Mouse (Mus musculus): ENCODE measurements around the gene D10Jhu81e. TPM values are rescaled to one million over a fixed set of nuclear protein-coding genes. Genes with fewer than 3 reads are reported as not detected.
"Not testable (repeated sequence)": the region's sequence is repeated elsewhere in the genome, so short reads cannot be mapped to it uniquely, and the experiment has no call there.

The D10Jhu81e gene
- 19.9 and 20.3 TPM in 2 replicates for polyA plus RNA-seq (2016; fragmentation: Nextera tagmentation; extraction: Ambion mirVana)

- peak within 1 kb of the TSS; percentile 87 for H3K27ac ChIP-seq
- no peaks in the 10 kb centered on the region for H3K27me3 ChIP-seq (ENCODE audit: low read depth, poor library complexity, severe bottlenecking)
- peak within 1 kb of the TSS; percentile 90 for H3K4me3 ChIP-seq
- H3K36me3 ChIP-seq = peaks cover 76% of the 10 kb centered on the region
- peaks cover 24% of the 10 kb centered on the region for H3K4me1 ChIP-seq
- peak; percentile 99 for DNase-seq (ENCODE audit: low spot score)
- 2% methylated on average over 50 of the region's 50 CpGs for WGBS
- H3K9me3 ChIP-seq (replicated peaks) = no peaks in the 10 kb centered on the region
Observed at GRCm38 (mm10) chr10:78169281-78170042, at the start of gene D10Jhu81e. Gene D10Jhu81e (minus strand): TSS chr10:78169782.

GRCm38 (mm10) chr10:78218576-78218975 is 49.0 kb upstream of the D10Jhu81e start:
- Histone ChIP-seq H3K9me3 (replicated peaks) (no peaks in the 10 kb centered on the region), H3K36me3 (peaks cover 83% of the 10 kb centered on the region), H3K27me3 (ENCODE audit: low read depth, poor library complexity, severe bottlenecking) (no peaks in the 10 kb centered on the region), H3K27ac (no peak overlapping the region), H3K4me3 (no peak overlapping the region), H3K4me1 (no peaks in the 10 kb centered on the region)
- 91% methylated on average over 6 of the region's 6 CpGs for WGBS
- DNase-seq (ENCODE audit: low spot score) = no peak

GRCm38 (mm10) chr10:78216376-78217083 is 46.9 kb upstream of the D10Jhu81e start:
- Histone ChIP-seq H3K4me3 (no peak overlapping the region), H3K4me1 (no peaks in the 10 kb centered on the region), H3K27ac (no peak overlapping the region), H3K9me3 (replicated peaks) (no peaks in the 10 kb centered on the region), H3K36me3 (peaks cover 96% of the 10 kb centered on the region), H3K27me3 (ENCODE audit: low read depth, poor library complexity, severe bottlenecking) (no peaks in the 10 kb centered on the region)
- 90% methylated on average over 6 of the region's 6 CpGs for WGBS
- DNase-seq (ENCODE audit: low spot score) = no peak

GRCm38 (mm10) chr10:78214371-78214770 is 44.8 kb upstream of the D10Jhu81e start:
- no peak overlapping the region for H3K27ac ChIP-seq
- DNase-seq (ENCODE audit: low spot score) = no peak
- H3K9me3 ChIP-seq (replicated peaks) = no peaks in the 10 kb centered on the region
- H3K27me3 ChIP-seq (ENCODE audit: low read depth, poor library complexity, severe bottlenecking) = no peaks in the 10 kb centered on the region
- H3K4me1 ChIP-seq = no peaks in the 10 kb centered on the region
- WGBS = 96% methylated on average over 9 of the region's 9 CpGs
- peaks cover 98% of the 10 kb centered on the region for H3K36me3 ChIP-seq
- H3K4me3 ChIP-seq = no peak overlapping the region

- WGBS = 77% methylated on average over 6 of the region's 6 CpGs
- Histone ChIP-seq H3K4me3 (no peak overlapping the region), H3K27me3 (ENCODE audit: low read depth, poor library complexity, severe bottlenecking) (no peaks in the 10 kb centered on the region), H3K4me1 (no peaks in the 10 kb centered on the region), H3K27ac (no peak overlapping the region), H3K36me3 (peaks cover 99% of the 10 kb centered on the region), H3K9me3 (replicated peaks) (no peaks in the 10 kb centered on the region)
- peak; percentile 31 for DNase-seq (ENCODE audit: low spot score)
Observed at GRCm38 (mm10) chr10:78211311-78211710, 41.7 kb upstream of the D10Jhu81e start.

- no peaks in the 10 kb centered on the region for H3K27me3 ChIP-seq (ENCODE audit: low read depth, poor library complexity, severe bottlenecking)
- no peaks in the 10 kb centered on the region for H3K4me1 ChIP-seq
- DNase-seq (ENCODE audit: low spot score) = no peak
- H3K36me3 ChIP-seq = peaks cover 95% of the 10 kb centered on the region
- no peak overlapping the region for H3K4me3 ChIP-seq
- 88% methylated on average over 4 of the region's 4 CpGs for WGBS
- no peak overlapping the region for H3K27ac ChIP-seq
- no peaks in the 10 kb centered on the region for H3K9me3 ChIP-seq (replicated peaks)
Observed at GRCm38 (mm10) chr10:78201182-78201581, 31.6 kb upstream of the D10Jhu81e start.

- H3K4me1 ChIP-seq = no peaks in the 10 kb centered on the region
- H3K27ac ChIP-seq = no peak overlapping the region
- DNase-seq (ENCODE audit: low spot score) = no peak
- 93% methylated on average over 5 of the region's 5 CpGs for WGBS
- peaks cover 100% of the 10 kb centered on the region for H3K36me3 ChIP-seq
- no peaks in the 10 kb centered on the region for H3K27me3 ChIP-seq (ENCODE audit: low read depth, poor library complexity, severe bottlenecking)
- no peaks in the 10 kb centered on the region for H3K9me3 ChIP-seq (replicated peaks)
- no peak overlapping the region for H3K4me3 ChIP-seq
Observed at GRCm38 (mm10) chr10:78192933-78193332, 23.4 kb upstream of the D10Jhu81e start.

GRCm38 (mm10) chr10:78186076-78186475 is 16.5 kb upstream of the D10Jhu81e start:
- Histone ChIP-seq H3K36me3 (peaks cover 65% of the 10 kb centered on the region), H3K4me1 (peaks cover 17% of the 10 kb centered on the region)
- WGBS = 94% methylated on average over 4 of the region's 4 CpGs
- H3K4me3 ChIP-seq; DNase-seq (ENCODE audit: low spot score); H3K27me3 ChIP-seq (ENCODE audit: low read depth, poor library complexity, severe bottlenecking); H3K9me3 ChIP-seq (replicated peaks); H3K27ac ChIP-seq: not testable (repeated sequence)

GRCm38 (mm10) chr10:78185381-78185725 is 15.8 kb upstream of the D10Jhu81e start:
- 26% methylated on average over 9 of the region's 9 CpGs for WGBS
- Histone ChIP-seq H3K9me3 (replicated peaks) (no peaks in the 10 kb centered on the region), H3K36me3 (peaks cover 65% of the 10 kb centered on the region), H3K4me3 (peak overlapping the region; percentile 80), H3K27me3 (ENCODE audit: low read depth, poor library complexity, severe bottlenecking) (no peaks in the 10 kb centered on the region), H3K27ac (peak overlapping the region; percentile 72), H3K4me1 (peaks cover 17% of the 10 kb centered on the region)
- DNase-seq (ENCODE audit: low spot score) = no peak

- H3K4me1 ChIP-seq = peaks cover 17% of the 10 kb centered on the region
- H3K27me3 ChIP-seq (ENCODE audit: low read depth, poor library complexity, severe bottlenecking) = no peaks in the 10 kb centered on the region
- no peaks in the 10 kb centered on the region for H3K9me3 ChIP-seq (replicated peaks)
- 2% methylated on average over 47 of the region's 47 CpGs for WGBS
- H3K27ac ChIP-seq = peak within 1 kb of the TSS; percentile 72
- H3K4me3 ChIP-seq = peak within 1 kb of the TSS; percentile 80
- DNase-seq (ENCODE audit: low spot score) = peak; percentile 95
- peaks cover 65% of the 10 kb centered on the region for H3K36me3 ChIP-seq
Observed at GRCm38 (mm10) chr10:78184531-78185380, 15.2 kb upstream of the D10Jhu81e start, which contains the start of gene Pwp2. Gene Pwp2 (minus strand): TSS chr10:78185149.

GRCm38 (mm10) chr10:78183577-78183976 is 14.0 kb upstream of the D10Jhu81e start:
- no peaks in the 10 kb centered on the region for H3K27me3 ChIP-seq (ENCODE audit: low read depth, poor library complexity, severe bottlenecking)
- no peak for DNase-seq (ENCODE audit: low spot score)
- peak overlapping the region; percentile 80; the same call in 1 of the 2 replicates for H3K4me3 ChIP-seq
- H3K9me3 ChIP-seq (replicated peaks) = no peaks in the 10 kb centered on the region
- H3K36me3 ChIP-seq = peaks cover 65% of the 10 kb centered on the region
- WGBS = 87% methylated on average over 3 of the region's 3 CpGs
- no peak overlapping the region for H3K27ac ChIP-seq
- H3K4me1 ChIP-seq = peaks cover 17% of the 10 kb centered on the region

- Histone ChIP-seq H3K4me1 (peaks cover 17% of the 10 kb centered on the region), H3K27me3 (ENCODE audit: low read depth, poor library complexity, severe bottlenecking) (no peaks in the 10 kb centered on the region), H3K36me3 (peaks cover 65% of the 10 kb centered on the region), H3K9me3 (replicated peaks) (no peaks in the 10 kb centered on the region), H3K4me3 (no peak overlapping the region), H3K27ac (no peak overlapping the region)
- WGBS = 96% methylated on average over 17 of the region's 17 CpGs
- DNase-seq (ENCODE audit: low spot score) = no peak
Observed at GRCm38 (mm10) chr10:78182321-78182720, 12.7 kb upstream of the D10Jhu81e start.
